Mouse (Mus musculus): Measurements from ENCODE around the gene Vmn1r163. TPM values are rescaled to one million over a fixed set of nuclear protein-coding genes. Genes with fewer than 3 reads are reported as not detected.
"Not testable (repeated sequence)": the region's sequence is repeated elsewhere in the genome, so short reads cannot be mapped to it uniquely, and the experiment has no call there.

The Vmn1r163 gene
- not detected in 2 replicates for polyA plus RNA-seq (2016; fragmentation: Nextera tagmentation; extraction: Ambion mirVana)

GRCm38 (mm10) chr7:23055240-23055639 is at the start of gene Vmn1r163:
Gene Vmn1r163 (plus strand): TSS chr7:23055540.
- not testable (repeated sequence) for H3K4me1 ChIP-seq; H3K27ac ChIP-seq; ATAC-seq (ENCODE audit: insufficient number of reproducible peaks, insufficient read depth, low FRiP score, low TSS enrichment); H3K4me2 ChIP-seq (replicated peaks); H3K9me3 ChIP-seq; H3K9ac ChIP-seq; H3K36me3 ChIP-seq; H3K4me3 ChIP-seq; H3K27me3 ChIP-seq
- no CpG with 5 or more reads among the region's 1 CpGs for WGBS

GRCm38 (mm10) chr7:23019823-23020222 is 35.5 kb upstream of the Vmn1r163 start, which contains the start of gene Gm4216:
Gene Gm4216 (minus strand): TSS chr7:23019923.
- no CpG with 5 or more reads among the region's 3 CpGs for WGBS
- not testable (repeated sequence) for H3K4me2 ChIP-seq (replicated peaks); H3K27me3 ChIP-seq; H3K4me3 ChIP-seq; H3K27ac ChIP-seq; H3K36me3 ChIP-seq; H3K9me3 ChIP-seq; ATAC-seq (ENCODE audit: insufficient number of reproducible peaks, insufficient read depth, low FRiP score, low TSS enrichment); H3K4me1 ChIP-seq; H3K9ac ChIP-seq

- not testable (repeated sequence) for H3K4me3 ChIP-seq; H3K4me2 ChIP-seq (replicated peaks); H3K9ac ChIP-seq; H3K4me1 ChIP-seq; H3K27me3 ChIP-seq; H3K36me3 ChIP-seq; H3K27ac ChIP-seq; H3K9me3 ChIP-seq; ATAC-seq (ENCODE audit: insufficient number of reproducible peaks, insufficient read depth, low FRiP score, low TSS enrichment)
- WGBS: no CpG with 5 or more reads among the region's 1 CpGs
These were observed 12.0 kb downstream of the Vmn1r163 start, which contains the start of gene Gm8720 for GRCm38 (mm10) chr7:23067356-23067755. Gene Gm8720 (minus strand): TSS chr7:23067456.

Other genes with a start within 250 kb of the Vmn1r163 start
- not detected in 2 replicates for gene Vmn1r159, start 211.9 kb upstream of the Vmn1r163 start, polyA plus RNA-seq (2016; fragmentation: Nextera tagmentation; extraction: Ambion mirVana)
- gene Vmn1r160, start 184.3 kb upstream of the Vmn1r163 start, polyA plus RNA-seq (2016; fragmentation: Nextera tagmentation; extraction: Ambion mirVana): 0.29 TPM in 1 of 2 replicates, not detected in the other
- gene Gm4214, start 70.9 kb upstream of the Vmn1r163 start, polyA plus RNA-seq (2016; fragmentation: Nextera tagmentation; extraction: Ambion mirVana): not detected in 2 replicates
- gene Gm4216, start 35.6 kb upstream of the Vmn1r163 start, polyA plus RNA-seq (2016; fragmentation: Nextera tagmentation; extraction: Ambion mirVana): not detected in 2 replicates
- gene Gm8720, start 11.9 kb downstream of the Vmn1r163 start, polyA plus RNA-seq (2016; fragmentation: Nextera tagmentation; extraction: Ambion mirVana): not detected in 2 replicates
- gene Gm10662, start 88.9 kb downstream of the Vmn1r163 start, polyA plus RNA-seq (2016; fragmentation: Nextera tagmentation; extraction: Ambion mirVana): not detected in 2 replicates
- not detected in 2 replicates for gene Vmn1r165, start 161.8 kb downstream of the Vmn1r163 start, polyA plus RNA-seq (2016; fragmentation: Nextera tagmentation; extraction: Ambion mirVana)
- not detected in 2 replicates for gene Vmn1r166, start 196.1 kb downstream of the Vmn1r163 start, polyA plus RNA-seq (2016; fragmentation: Nextera tagmentation; extraction: Ambion mirVana)
- gene Gm6902, start 223.4 kb downstream of the Vmn1r163 start, polyA plus RNA-seq (2016; fragmentation: Nextera tagmentation; extraction: Ambion mirVana): not detected in 2 replicates
- gene Nlrp4e, start 245.7 kb downstream of the Vmn1r163 start, polyA plus RNA-seq (2016; fragmentation: Nextera tagmentation; extraction: Ambion mirVana): not detected in 2 replicates

Data from embryonic facial prominence, embryonic 12.5 days (tissue).